Mouse (Mus musculus): ENCODE measurements around the gene Prom2.

Gene Prom2

GRCm38 (mm10) chr2:127523950-127524729, 17.1 kb downstream of the Prom2 start:
- DNase-seq (ENCODE audit: low spot score in 2 of 2): no peak

- DNase-seq (ENCODE audit: low spot score in 2 of 2): no peak
Measured at GRCm38 (mm10) chr2:127522006-127522441, 19.2 kb downstream of the Prom2 start, which contains the start of gene Kcnip3. Kcnip3 (minus strand) TSS chr2:127522094.

GRCm38 (mm10) chr2:127521172-127522005, 19.9 kb downstream of the Prom2 start:
- DNase-seq (ENCODE audit: low spot score in 2 of 2): no peak

GRCm38 (mm10) chr2:127520123-127520522, 21.1 kb downstream of the Prom2 start:
- DNase-seq (ENCODE audit: low spot score in 2 of 2): no peak

- no peak for DNase-seq (ENCODE audit: low spot score in 2 of 2)
Measured at GRCm38 (mm10) chr2:127519308-127519707, 22.0 kb downstream of the Prom2 start.

GRCm38 (mm10) chr2:127518831-127519230, 22.4 kb downstream of the Prom2 start:
- DNase-seq (ENCODE audit: low spot score in 2 of 2): no peak

- DNase-seq (ENCODE audit: low spot score in 2 of 2): no peak
Measured at GRCm38 (mm10) chr2:127518273-127518672, 23.0 kb downstream of the Prom2 start.

GRCm38 (mm10) chr2:127517081-127517480, 24.2 kb downstream of the Prom2 start:
- DNase-seq (ENCODE audit: low spot score in 2 of 2): no peak

GRCm38 (mm10) chr2:127514380-127515124, 26.7 kb downstream of the Prom2 start:
- no peak for DNase-seq (ENCODE audit: low spot score in 2 of 2)

- DNase-seq (ENCODE audit: low spot score in 2 of 2): no peak
Measured at GRCm38 (mm10) chr2:127513244-127513643, 28.0 kb downstream of the Prom2 start.

GRCm38 (mm10) chr2:127511426-127511825, 29.8 kb downstream of the Prom2 start:
- DNase-seq (ENCODE audit: low spot score in 2 of 2): no peak

GRCm38 (mm10) chr2:127507967-127508660, 33.2 kb downstream of the Prom2 start:
- DNase-seq (ENCODE audit: low spot score in 2 of 2): no peak

- DNase-seq (ENCODE audit: low spot score in 2 of 2): peak; percentile 60 to 80
Measured at GRCm38 (mm10) chr2:127507077-127507774, 34.0 kb downstream of the Prom2 start.

GRCm38 (mm10) chr2:127506131-127506632, 35.1 kb downstream of the Prom2 start:
- no peak for DNase-seq (ENCODE audit: low spot score in 2 of 2)

- DNase-seq (ENCODE audit: low spot score in 2 of 2): no peak
Measured at GRCm38 (mm10) chr2:127505196-127505595, 36.1 kb downstream of the Prom2 start.

- DNase-seq (ENCODE audit: low spot score in 2 of 2): no peak
Measured at GRCm38 (mm10) chr2:127503751-127504549, 37.3 kb downstream of the Prom2 start.

- DNase-seq (ENCODE audit: low spot score in 2 of 2): peak; percentile 26 to 66
Measured at GRCm38 (mm10) chr2:127501061-127501460, 40.2 kb downstream of the Prom2 start.

GRCm38 (mm10) chr2:127498750-127499149, 42.5 kb downstream of the Prom2 start:
- no peak for DNase-seq (ENCODE audit: low spot score in 2 of 2)

- DNase-seq (ENCODE audit: low spot score in 2 of 2): no peak
Measured at GRCm38 (mm10) chr2:127496321-127496720, 44.9 kb downstream of the Prom2 start.
